ENCODE assay signal across 9 mouse cellular contexts in the genomic region with DNA sequence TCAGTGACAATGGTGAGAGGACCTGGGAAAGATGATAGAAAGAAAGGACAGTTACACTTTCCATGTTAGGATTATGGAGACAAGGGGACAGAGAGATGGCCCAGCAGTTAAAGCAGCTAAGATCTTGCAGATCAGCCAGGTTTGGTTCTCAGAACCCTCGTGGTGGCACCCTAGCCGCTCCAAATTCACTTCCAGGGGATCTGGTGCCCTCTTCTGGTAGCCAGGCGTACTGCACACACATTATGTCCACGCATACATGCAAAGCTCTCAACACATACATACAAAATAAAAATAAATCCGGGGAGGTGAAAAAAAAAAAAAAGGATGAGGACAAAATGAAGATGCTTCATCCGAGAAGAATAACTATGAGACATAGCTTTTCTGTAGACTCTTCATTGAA. TPM values are rescaled to one million over a fixed set of nuclear protein-coding genes. Genes with fewer than 3 reads are reported as not detected.
DNase-seq lines count a peak whose midpoint lies in the region; ATAC-seq and TF ChIP-seq lines count a peak whose summit lies in the region.
"Had no signal": no experiment of that assay in that cellular context is flagged by ENCODE, and none has a peak within 500 bp of the region (broad histone marks: within the 10 kb centered on the region; RNA-seq: fewer than 3 reads in every experiment).

No protein-coding gene starts in this region.

- DNase-seq in forebrain, embryonic 11.5 days (ENCODE audit: low spot score): peak; percentile 72
- peak; percentile 60 for DNase-seq in lung, embryonic 14.5 days
- DNase-seq in lung, adult 18-20 months: no peak
- DNase-seq in embryo, embryonic 10.5 days (ENCODE audit: low spot score): peak; percentile 62
- DNase-seq in stomach, postnatal 0 days (ENCODE audit: low spot score): no peak
- DNase-seq in right cerebral cortex, adult 2 months (ENCODE audit: low spot score in 2 of 2): no peak
- no peak for DNase-seq in gastrocnemius, adult 8-10 months (ENCODE audit: low spot score in 2 of 2)

- no peaks in the 10 kb centered on the region for H3K9me3 ChIP-seq in forebrain, embryonic 11.5 days (ENCODE audit: control insufficient read depth, low read length)
- no peaks in the 10 kb centered on the region for H3K9me3 ChIP-seq in forebrain, embryonic 12.5 days
- H3K9me3 ChIP-seq in lung, embryonic 14.5 days (ENCODE audit: low read depth, low read length): no peaks in the 10 kb centered on the region
- no peaks in the 10 kb centered on the region for H3K9me3 ChIP-seq in stomach, postnatal 0 days (ENCODE audit: control insufficient read depth, low read length)
- H3K9me3 ChIP-seq: hindbrain, embryonic 15.5 days had no signal

- 59% methylated on average over 6 of the region's 6 CpGs for WGBS in forebrain, embryonic 11.5 days
- WGBS in forebrain, embryonic 12.5 days: 68% methylated on average over 6 of the region's 6 CpGs
- 62% methylated on average over 6 of the region's 6 CpGs for WGBS in lung, embryonic 14.5 days
- 71% methylated on average over 6 of the region's 6 CpGs for WGBS in stomach, postnatal 0 days

- TF ChIP-seq CTCF in lung, embryonic 14.5 days (IDR thresholded peaks at IDR 0.05; ENCODE audit: low read depth): peak; percentile 70
- TF ChIP-seq CTCF in stomach, postnatal 0 days (IDR thresholded peaks at IDR 0.05; ENCODE audit: low read depth): peak; percentile 70

- no peak for ATAC-seq in forebrain, embryonic 11.5 days (replicated peaks; ENCODE audit: low FRiP score)
- no peak for ATAC-seq in forebrain, embryonic 12.5 days (ENCODE audit: low FRiP score)
- ATAC-seq in lung, embryonic 14.5 days (ENCODE audit: insufficient read depth): no peak
- no peak for ATAC-seq in stomach, postnatal 0 days (ENCODE audit: low FRiP score, low TSS enrichment)

- no peaks in the 10 kb centered on the region for H3K27me3 ChIP-seq in forebrain, embryonic 11.5 days (ENCODE audit: control insufficient read depth, insufficient read depth, low read length)
- H3K27me3 ChIP-seq in forebrain, embryonic 12.5 days: no peaks in the 10 kb centered on the region
- no peaks in the 10 kb centered on the region for H3K27me3 ChIP-seq in lung, embryonic 14.5 days (ENCODE audit: insufficient read depth, low read length)
- no peaks in the 10 kb centered on the region for H3K27me3 ChIP-seq in stomach, postnatal 0 days (ENCODE audit: control insufficient read depth, insufficient read depth, low read length)
- H3K27me3 ChIP-seq: hindbrain, embryonic 15.5 days had no signal

- no peak overlapping the region for H3K4me3 ChIP-seq in forebrain, embryonic 11.5 days (ENCODE audit: low read depth, low read length)
- no peak overlapping the region for H3K4me3 ChIP-seq in forebrain, embryonic 12.5 days (replicated peaks)
- no peak overlapping the region for H3K4me3 ChIP-seq in lung, embryonic 14.5 days (ENCODE audit: low read depth, low read length)
- no peak overlapping the region for H3K4me3 ChIP-seq in stomach, postnatal 0 days (ENCODE audit: low read depth, low read length)
- H3K4me3 ChIP-seq: hindbrain, embryonic 15.5 days had no signal

- H3K9ac ChIP-seq in forebrain, embryonic 11.5 days (ENCODE audit: low read length): no peak overlapping the region
- no peak overlapping the region for H3K9ac ChIP-seq in forebrain, embryonic 12.5 days
- no peak overlapping the region for H3K9ac ChIP-seq in lung, embryonic 14.5 days
- H3K9ac ChIP-seq in stomach, postnatal 0 days (ENCODE audit: low read length): no peak overlapping the region
- H3K9ac ChIP-seq: hindbrain, embryonic 15.5 days had no signal

- TF ChIP-seq EP300 in stomach, postnatal 0 days (optimal IDR thresholded peaks at IDR 0.05): no peak

- no peak overlapping the region for H3K27ac ChIP-seq in forebrain, embryonic 11.5 days (ENCODE audit: low read depth, low read length)
- no peak overlapping the region for H3K27ac ChIP-seq in forebrain, embryonic 12.5 days
- H3K27ac ChIP-seq in lung, embryonic 14.5 days (ENCODE audit: low read depth): no peak overlapping the region
- no peak overlapping the region for H3K27ac ChIP-seq in stomach, postnatal 0 days (replicated peaks)
- H3K27ac ChIP-seq: hindbrain, embryonic 15.5 days had no signal

- no peaks in the 10 kb centered on the region for H3K36me3 ChIP-seq in forebrain, embryonic 11.5 days (ENCODE audit: control insufficient read depth, insufficient read depth, low read length)
- no peaks in the 10 kb centered on the region for H3K36me3 ChIP-seq in forebrain, embryonic 12.5 days (replicated peaks)
- no peaks in the 10 kb centered on the region for H3K36me3 ChIP-seq in lung, embryonic 14.5 days (ENCODE audit: insufficient read depth)
- H3K36me3 ChIP-seq in stomach, postnatal 0 days (ENCODE audit: control insufficient read depth, insufficient read depth, low read length): no peaks in the 10 kb centered on the region
- H3K36me3 ChIP-seq: hindbrain, embryonic 15.5 days had no signal

- no peaks in the 10 kb centered on the region for H3K4me1 ChIP-seq in forebrain, embryonic 11.5 days (replicated peaks; ENCODE audit: control insufficient read depth, insufficient read depth, low read length)
- no peaks in the 10 kb centered on the region for H3K4me1 ChIP-seq in forebrain, embryonic 12.5 days
- 0 out of 2 replicates have a peak, but pooled peaks cover 6% of the 10 kb centered on the region for H3K4me1 ChIP-seq in lung, embryonic 14.5 days (ENCODE audit: insufficient read depth)
- no peaks in the 10 kb centered on the region for H3K4me1 ChIP-seq in stomach, postnatal 0 days (replicated peaks; ENCODE audit: control insufficient read depth, insufficient read depth)
- H3K4me1 ChIP-seq: hindbrain, embryonic 15.5 days had no signal

- H3K4me2 ChIP-seq in forebrain, embryonic 11.5 days (ENCODE audit: low read depth, low read length, severe bottlenecking): no peak overlapping the region
- H3K4me2 ChIP-seq in forebrain, embryonic 12.5 days: no peak overlapping the region
- no peak overlapping the region for H3K4me2 ChIP-seq in lung, embryonic 14.5 days
- no peak overlapping the region for H3K4me2 ChIP-seq in stomach, postnatal 0 days (replicated peaks; ENCODE audit: low read depth)
- H3K4me2 ChIP-seq: hindbrain, embryonic 15.5 days had no signal

RNA-seq across cellular contexts. Expression of gene Etnppl, which starts 40.6 kb away (rescaled TPM):
- not detected in 2 replicates for polyA plus RNA-seq in forebrain, embryonic 11.5 days (2014; fragmentation: Nextera tagmentation; extraction: Ambion mirVana)
- not detected in 2 replicates for polyA plus RNA-seq in forebrain, embryonic 12.5 days (2016; fragmentation: Nextera tagmentation; extraction: Ambion mirVana)
- not detected in 2 replicates for polyA plus RNA-seq in lung, embryonic 14.5 days (2014; fragmentation: Nextera tagmentation; extraction: Ambion mirVana)
- 0.04 and 0.23 TPM in 2 replicates for polyA plus RNA-seq in stomach, postnatal 0 days (2015; fragmentation: Nextera tagmentation; extraction: Ambion mirVana)
- under 1 TPM in 1 of 4 experiments, not detected in 3; 0.19 TPM for total RNA-seq in gastrocnemius, adult 8-10 months (2022)
- polyA plus RNA-seq: hindbrain, embryonic 15.5 days had no signal

Comparison
In these comparisons a context has a peak if more than half of its experiments do, and no peak if none do; other contexts are left out.
1. DNase-seq: peak in forebrain, embryonic 11.5 days (single experiment), lung, embryonic 14.5 days (single experiment) and embryo, embryonic 10.5 days (single experiment); none in lung, adult 18-20 months (0 of 2), stomach, postnatal 0 days (single experiment), right cerebral cortex, adult 2 months (0 of 2) and gastrocnemius, adult 8-10 months (0 of 2).